Mouse (Mus musculus) midbrain, embryonic 13.5 days (tissue): ENCODE results near the gene Gm14137. TPM values are rescaled to one million over a fixed set of nuclear protein-coding genes. Genes with fewer than 3 reads are reported as not detected.

Source experiments
- ATAC-seq: fragments of 200-750 bp; cut with Nextera tagmentation; 2 replicates; pipeline ENCODE4 v1.8.0; 2017; ENCODE audit warnings: mild to moderate bottlenecking, moderate TSS enrichment, moderate library complexity
- H3K27ac ChIP-seq: fragments of 300-500 bp; sonication (generic); 2 replicates; pipeline ENCODE4 v1.5.1; 2015; ENCODE audit warnings: inconsistent platforms, mild to moderate bottlenecking, moderate library complexity
- H3K27me3 ChIP-seq: fragments of 300-500 bp; sonication (generic); 2 replicates; pipeline ENCODE4 v1.6.1; 2015; ENCODE audit warnings: mild to moderate bottlenecking, inconsistent platforms
- H3K36me3 ChIP-seq: fragments of 300-500 bp; sonication (generic); 2 replicates; pipeline ENCODE4 v1.6.1; 2015; ENCODE audit warnings: mild to moderate bottlenecking, inconsistent platforms
- H3K4me1 ChIP-seq: fragments of 300-500 bp; sonication (generic); replicated peaks from 2 replicates; pipeline ENCODE4 v1.6.1; 2015; ENCODE audit warnings: inconsistent platforms
- H3K4me2 ChIP-seq: fragments of 300-500 bp; sonication (generic); replicated peaks from 2 replicates; pipeline ENCODE4 v1.6.1; 2015; ENCODE audit warnings: moderate library complexity, mild to moderate bottlenecking, inconsistent platforms
- H3K4me3 ChIP-seq: fragments of 300-500 bp; sonication (generic); replicated peaks from 2 replicates; pipeline ENCODE4 v1.5.1; 2015; ENCODE audit warnings: mild to moderate bottlenecking, inconsistent platforms
- H3K9ac ChIP-seq: fragments of 300-500 bp; sonication (generic); replicated peaks from 2 replicates; pipeline ENCODE4 v1.6.1; 2015; ENCODE audit warnings: mild to moderate bottlenecking, inconsistent platforms
- H3K9me3 ChIP-seq: fragments of 300-500 bp; sonication (generic); 2 replicates; pipeline ENCODE4 v1.6.1; 2016; ENCODE audit warnings: mild to moderate bottlenecking, inconsistent platforms
- WGBS: fragments of 180-500 bp; shearing (Covaris S2); methylation state at CpG from one replicate; pipeline ENCODE4 v1.1.7; 2015; 5-methylcytosine and 5-hydroxymethylcytosine counted together
- polyA plus RNA-seq: library from polyadenylated mRNA; unstranded; fragments of >200 nt; fragmentation: Nextera tagmentation; extraction: Ambion mirVana; gene quantifications from 2 replicates; pipeline ENCODE4 v1.2.1, GENCODE M21; 2015

Gm14137 gene
- polyA plus RNA-seq, 1 experiment from 2014 or later: 1.2 TPM

GRCm38 (mm10) chr2:119157836-119158235 lies 16.5 kb upstream of the Gm14137 start:
- Histone ChIP-seq H3K9ac (no peak overlapping the region), H3K4me3 (peak overlapping the region; percentile 99), H3K4me2 (no peak overlapping the region), H3K27me3 (peaks cover 8% of the 10 kb centered on the region; the same call in 1 of the 2 replicates), H3K36me3 (peaks cover 14% of the 10 kb centered on the region), H3K4me1 (peaks cover 25% of the 10 kb centered on the region), H3K27ac (no peak overlapping the region), H3K9me3 (no peaks in the 10 kb centered on the region)
- ATAC-seq: no peak

GRCm38 (mm10) chr2:119161247-119161646 lies 13.1 kb upstream of the Gm14137 start:
- Histone ChIP-seq H3K9me3 (no peaks in the 10 kb centered on the region), H3K27me3 (peaks cover 35% of the 10 kb centered on the region), H3K4me2 (no peak overlapping the region), H3K9ac (peak overlapping the region; percentile 10; the same call in 1 of the 2 replicates), H3K36me3 (no peaks in the 10 kb centered on the region), H3K4me1 (peaks cover 9% of the 10 kb centered on the region), H3K4me3 (no peak overlapping the region), H3K27ac (no peak overlapping the region)
- 30% methylated on average over 2 of the region's 2 CpGs for WGBS
- ATAC-seq: no peak

GRCm38 (mm10) chr2:119163135-119163534 lies 11.2 kb upstream of the Gm14137 start:
- no peaks in the 10 kb centered on the region for H3K9me3 ChIP-seq
- no peak for ATAC-seq
- H3K4me1 ChIP-seq: peaks cover 20% of the 10 kb centered on the region
- H3K4me2 ChIP-seq: no peak overlapping the region
- no peak overlapping the region for H3K4me3 ChIP-seq
- H3K36me3 ChIP-seq: no peaks in the 10 kb centered on the region
- 85% methylated on average over 3 of the region's 3 CpGs for WGBS
- H3K27me3 ChIP-seq: peaks cover 54% of the 10 kb centered on the region
- H3K9ac ChIP-seq: no peak overlapping the region
- no peak overlapping the region for H3K27ac ChIP-seq

GRCm38 (mm10) chr2:119163999-119164398 lies 10.3 kb upstream of the Gm14137 start:
- WGBS: 87% methylated on average over 4 of the region's 4 CpGs
- Histone ChIP-seq H3K9me3 (no peaks in the 10 kb centered on the region), H3K27ac (no peak overlapping the region), H3K36me3 (no peaks in the 10 kb centered on the region), H3K27me3 (peaks cover 61% of the 10 kb centered on the region), H3K4me2 (no peak overlapping the region), H3K9ac (no peak overlapping the region), H3K4me3 (no peak overlapping the region), H3K4me1 (peaks cover 20% of the 10 kb centered on the region)
- ATAC-seq: no peak

GRCm38 (mm10) chr2:119165401-119165800 lies 8.9 kb upstream of the Gm14137 start:
- H3K9ac ChIP-seq: no peak overlapping the region
- no peak overlapping the region for H3K27ac ChIP-seq
- H3K4me2 ChIP-seq: no peak overlapping the region
- peaks cover 59% of the 10 kb centered on the region for H3K27me3 ChIP-seq
- no peaks in the 10 kb centered on the region for H3K9me3 ChIP-seq
- ATAC-seq: no peak
- H3K4me3 ChIP-seq: no peak overlapping the region
- H3K4me1 ChIP-seq: peaks cover 20% of the 10 kb centered on the region
- no peaks in the 10 kb centered on the region for H3K36me3 ChIP-seq

- no peaks in the 10 kb centered on the region for H3K36me3 ChIP-seq
- peak; percentile 82 for ATAC-seq
Observed at GRCm38 (mm10) chr2:119166901-119167865, 7.1 kb upstream of the Gm14137 start, which contains the start of gene Gchfr. TSS of gene Gchfr (plus strand) at chr2:119167773.

GRCm38 (mm10) chr2:119167866-119168256 lies 6.4 kb upstream of the Gm14137 start:
- H3K9me3 ChIP-seq: no peaks in the 10 kb centered on the region
- H3K27me3 ChIP-seq: peaks cover 54% of the 10 kb centered on the region
- 2% methylated on average over 26 of the region's 26 CpGs for WGBS
- peak overlapping the region; percentile 54 for H3K4me3 ChIP-seq
- peak overlapping the region; percentile 99 for H3K4me2 ChIP-seq
- H3K36me3 ChIP-seq: no peaks in the 10 kb centered on the region
- H3K4me1 ChIP-seq: peaks cover 26% of the 10 kb centered on the region
- ATAC-seq: peak; percentile 54
- no peak overlapping the region for H3K27ac ChIP-seq
- peak overlapping the region; percentile 62 for H3K9ac ChIP-seq

More at GRCm38 (mm10) chr2:119166901-119167865, 7.1 kb upstream of the Gm14137 start, which contains the start of gene Gchfr:
- no peak within 1 kb of the TSS for H3K27ac ChIP-seq
- H3K9me3 ChIP-seq: no peaks in the 10 kb centered on the region
- peaks cover 20% of the 10 kb centered on the region for H3K4me1 ChIP-seq
- H3K4me2 ChIP-seq: peak within 1 kb of the TSS; percentile 99
- peak within 1 kb of the TSS; percentile 54 for H3K4me3 ChIP-seq
- peak within 1 kb of the TSS; percentile 62 for H3K9ac ChIP-seq
- H3K27me3 ChIP-seq: peaks cover 55% of the 10 kb centered on the region
- WGBS: under 1% methylated on average over 53 of the region's 60 CpGs

GRCm38 (mm10) chr2:119170282-119170681 lies 4.0 kb upstream of the Gm14137 start:
- Histone ChIP-seq H3K9ac (no peak overlapping the region), H3K4me3 (no peak overlapping the region), H3K4me2 (no peak overlapping the region), H3K36me3 (peaks cover 10% of the 10 kb centered on the region), H3K9me3 (no peaks in the 10 kb centered on the region), H3K4me1 (peaks cover 45% of the 10 kb centered on the region), H3K27me3 (peaks cover 37% of the 10 kb centered on the region), H3K27ac (no peak overlapping the region)
- 84% methylated on average over 2 of the region's 2 CpGs for WGBS
- ATAC-seq: no peak

- H3K27me3 ChIP-seq: peaks cover 24% of the 10 kb centered on the region
- no peak overlapping the region for H3K9ac ChIP-seq
- H3K4me1 ChIP-seq: peaks cover 44% of the 10 kb centered on the region
- no peak overlapping the region for H3K27ac ChIP-seq
- WGBS: 83% methylated on average over 8 of the region's 8 CpGs
- H3K36me3 ChIP-seq: peaks cover 17% of the 10 kb centered on the region
- H3K4me3 ChIP-seq: no peak overlapping the region
- no peak overlapping the region for H3K4me2 ChIP-seq
- no peak for ATAC-seq
- H3K9me3 ChIP-seq: no peaks in the 10 kb centered on the region
Observed at GRCm38 (mm10) chr2:119171574-119171973, 2.7 kb upstream of the Gm14137 start.

GRCm38 (mm10) chr2:119172446-119172845 lies 1.9 kb upstream of the Gm14137 start:
- Histone ChIP-seq H3K36me3 (peaks cover 25% of the 10 kb centered on the region), H3K9me3 (no peaks in the 10 kb centered on the region), H3K27ac (peak overlapping the region; percentile 67), H3K4me3 (no peak overlapping the region), H3K9ac (peak overlapping the region; percentile 48; the same call in 1 of the 2 replicates), H3K4me2 (peak overlapping the region; percentile 25; the same call in 1 of the 2 replicates), H3K4me1 (peaks cover 35% of the 10 kb centered on the region), H3K27me3 (peaks cover 15% of the 10 kb centered on the region)
- WGBS: 80% methylated on average over 7 of the region's 7 CpGs
- ATAC-seq: no peak

- Histone ChIP-seq H3K4me2 (peak overlapping the region; percentile 25), H3K9me3 (no peaks in the 10 kb centered on the region), H3K9ac (peak overlapping the region; percentile 48), H3K4me3 (no peak overlapping the region), H3K36me3 (peaks cover 30% of the 10 kb centered on the region), H3K27me3 (peaks cover 9% of the 10 kb centered on the region), H3K4me1 (peaks cover 30% of the 10 kb centered on the region), H3K27ac (peak overlapping the region; percentile 67)
- peak; percentile 46 for ATAC-seq
- 25% methylated on average over 13 of the region's 13 CpGs for WGBS
Observed at GRCm38 (mm10) chr2:119172862-119173576, 1.3 kb upstream of the Gm14137 start.

GRCm38 (mm10) chr2:119174866-119175265 lies 557 bp downstream of the Gm14137 start:
- ATAC-seq: no peak
- peaks cover 28% of the 10 kb centered on the region for H3K4me1 ChIP-seq
- H3K36me3 ChIP-seq: peaks cover 49% of the 10 kb centered on the region
- H3K4me3 ChIP-seq: no peak overlapping the region
- WGBS: 53% methylated on average over 14 of the region's 14 CpGs
- H3K27ac ChIP-seq: no peak overlapping the region
- H3K27me3 ChIP-seq: no peaks in the 10 kb centered on the region
- H3K4me2 ChIP-seq: no peak overlapping the region
- H3K9ac ChIP-seq: 0 out of 2 replicates have a peak overlapping the region, but pooled peaks have one; percentile 19
- H3K9me3 ChIP-seq: no peaks in the 10 kb centered on the region
